Mouse (Mus musculus): ENCODE data around the gene Hopx.

GRCm38 (mm10) chr5:77136684-77137224 lies 21.8 kb upstream of the Hopx start:
- no peak for TF ChIP-seq CTCF (IDR thresholded peaks at IDR 0.05; ENCODE audit: borderline replicate concordance, insufficient read depth, low read length)
- no peak for TF ChIP-seq POLR2A (IDR thresholded peaks at IDR 0.05; ENCODE audit: low read depth, low read length)

Measured in embryonic fibroblast, embryonic 13.5 days (primary cell).